Mouse (Mus musculus): ENCODE results near the gene Dhrs7. TPM values are rescaled to one million over a fixed set of nuclear protein-coding genes. Genes with fewer than 3 reads are reported as not detected.

The Dhrs7 gene
- polyA plus RNA-seq, 1 experiment from 2014 or later = 14.0 TPM

- H3K9ac ChIP-seq (ENCODE audit: low read depth, low read length) = no peak overlapping the region
- H3K27ac ChIP-seq = no peak overlapping the region
- no peaks in the 10 kb centered on the region for H3K9me3 ChIP-seq (replicated peaks; ENCODE audit: low read length)
- H3K4me2 ChIP-seq (ENCODE audit: low read length) = no peak overlapping the region
- no peaks in the 10 kb centered on the region for H3K27me3 ChIP-seq (ENCODE audit: insufficient read depth, low read length)
- WGBS = 81% methylated on average over 5 of the region's 5 CpGs
- no peak for ATAC-seq (replicated peaks; ENCODE audit: low FRiP score, low read depth)
- TF ChIP-seq CTCF (IDR thresholded peaks at IDR 0.05; ENCODE audit: low read depth) = no peak
- DNase-seq (ENCODE audit: low spot score) = no peak
- H3K4me3 ChIP-seq (replicated peaks; ENCODE audit: low read depth, low read length) = no peak overlapping the region
- no peaks in the 10 kb centered on the region for H3K4me1 ChIP-seq (replicated peaks; ENCODE audit: insufficient read depth, low read length)
- H3K36me3 ChIP-seq (ENCODE audit: insufficient read depth, low read length) = no peaks in the 10 kb centered on the region
These were observed 1.3 kb upstream of the Dhrs7 start for GRCm38 (mm10) chr12:72666015-72666414.

DNA sequence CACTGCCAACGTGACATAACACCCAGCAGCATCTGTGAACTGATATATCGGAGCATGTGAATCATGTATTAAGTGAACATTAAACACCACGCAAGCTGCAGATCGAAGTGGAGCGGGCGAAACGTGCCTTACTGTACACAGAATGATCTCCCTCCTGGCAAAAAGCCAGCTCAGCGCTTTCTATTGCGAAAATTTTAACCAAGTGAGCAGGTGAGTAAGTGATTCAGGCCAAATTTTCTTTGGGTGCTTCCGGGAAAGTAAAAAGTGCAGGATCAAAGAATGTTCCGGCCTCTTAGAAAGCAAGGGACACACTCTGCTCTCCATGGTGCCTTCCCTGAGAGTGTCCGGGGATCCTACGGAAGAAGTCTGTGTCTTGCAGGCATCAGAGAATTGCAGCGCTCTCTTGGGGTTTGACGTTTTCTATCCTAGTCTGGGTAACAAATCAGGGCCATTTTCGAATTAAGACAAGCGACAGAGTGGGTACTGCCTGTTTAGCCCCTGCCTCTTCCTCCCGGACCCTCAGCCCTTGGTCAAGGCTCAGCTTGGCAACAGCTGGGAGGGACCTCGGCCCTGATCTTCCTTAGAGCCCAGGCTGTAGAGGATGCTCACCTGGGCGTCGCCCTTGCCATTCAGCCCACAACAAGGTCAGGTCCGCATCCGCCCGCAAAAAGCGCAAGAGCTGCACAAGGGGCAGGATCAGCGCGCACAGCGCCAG lies 532 bp downstream of the Dhrs7 start:
- DNase-seq (ENCODE audit: low spot score) = peak; percentile 19
- Histone ChIP-seq H3K27me3 (ENCODE audit: insufficient read depth, low read length) (no peaks in the 10 kb centered on the region), H3K9me3 (replicated peaks; ENCODE audit: low read length) (no peaks in the 10 kb centered on the region), H3K4me3 (replicated peaks; ENCODE audit: low read depth, low read length) (peak overlapping the region; percentile 42), H3K36me3 (ENCODE audit: insufficient read depth, low read length) (no peaks in the 10 kb centered on the region), H3K27ac (peak overlapping the region; percentile 47), H3K4me2 (ENCODE audit: low read length) (peak overlapping the region; percentile 89), H3K4me1 (replicated peaks; ENCODE audit: insufficient read depth, low read length) (no peaks in the 10 kb centered on the region), H3K9ac (ENCODE audit: low read depth, low read length) (peak overlapping the region; percentile 32; the same call in 1 of the 2 replicates)
- 7% methylated on average over 28 of the region's 28 CpGs for whole genome bisulfite sequencing
- peak; percentile 25; the same call in 1 of the 2 replicates for ATAC-seq (replicated peaks; ENCODE audit: low FRiP score, low read depth)
- no peak for TF ChIP-seq CTCF (IDR thresholded peaks at IDR 0.05; ENCODE audit: low read depth)

DNA sequence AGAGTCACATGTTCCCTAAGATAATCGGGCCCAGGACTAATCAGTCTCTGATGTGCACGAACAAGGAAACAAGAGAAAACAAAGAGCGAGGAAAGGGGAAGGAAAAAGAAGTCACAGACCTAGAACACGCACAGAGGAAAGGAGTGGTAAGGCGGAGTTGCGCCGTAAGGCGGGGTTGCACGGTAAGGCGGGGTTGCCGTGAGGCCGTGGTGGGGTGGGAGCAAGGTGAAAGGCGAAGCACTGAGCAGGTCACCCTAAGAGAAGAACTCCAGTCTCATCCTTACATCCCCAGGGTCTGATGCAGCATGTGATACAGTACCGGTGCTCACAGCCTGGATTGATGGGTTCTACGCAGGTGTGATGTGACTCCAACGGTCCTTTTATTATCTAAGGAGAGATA lies 8.9 kb downstream of the Dhrs7 start:
- Histone ChIP-seq H3K4me2 (ENCODE audit: low read length) (no peak overlapping the region), H3K36me3 (ENCODE audit: insufficient read depth, low read length) (no peaks in the 10 kb centered on the region), H3K4me3 (replicated peaks; ENCODE audit: low read depth, low read length) (no peak overlapping the region), H3K27me3 (ENCODE audit: insufficient read depth, low read length) (no peaks in the 10 kb centered on the region), H3K9ac (ENCODE audit: low read depth, low read length) (no peak overlapping the region), H3K27ac (no peak overlapping the region), H3K4me1 (replicated peaks; ENCODE audit: insufficient read depth, low read length) (no peaks in the 10 kb centered on the region), H3K9me3 (replicated peaks; ENCODE audit: low read length) (no peaks in the 10 kb centered on the region)
- no peak for ATAC-seq (replicated peaks; ENCODE audit: low FRiP score, low read depth)
- no peak for DNase-seq (ENCODE audit: low spot score)
- no peak for TF ChIP-seq CTCF (IDR thresholded peaks at IDR 0.05; ENCODE audit: low read depth)
- WGBS = 91% methylated on average over 16 of the region's 16 CpGs

DNA sequence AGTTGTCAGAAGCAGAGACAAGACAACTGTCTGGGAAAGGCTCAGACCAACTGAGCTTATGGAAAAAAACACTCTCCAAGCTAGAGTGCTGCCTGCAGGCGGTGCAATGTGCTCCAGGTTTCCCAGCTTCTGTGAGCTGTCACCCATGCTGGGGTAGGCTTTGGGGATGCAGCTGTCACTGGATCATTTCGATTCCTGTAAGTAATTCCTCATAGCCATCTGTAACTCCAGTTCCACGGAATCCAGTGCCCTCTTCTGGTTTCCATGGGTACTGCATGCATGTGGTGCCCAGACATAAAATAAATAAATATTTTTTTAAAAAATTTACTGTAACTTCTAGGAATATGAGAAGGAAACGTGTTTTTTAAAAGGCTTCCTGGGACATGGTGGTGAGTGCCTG lies 10.0 kb downstream of the Dhrs7 start:
- 17% methylated on average over 4 of the region's 4 CpGs for WGBS
- peak; percentile 62 for DNase-seq (ENCODE audit: low spot score)
- Histone ChIP-seq H3K36me3 (ENCODE audit: insufficient read depth, low read length) (no peaks in the 10 kb centered on the region), H3K27ac (no peak overlapping the region), H3K9ac (ENCODE audit: low read depth, low read length) (no peak overlapping the region), H3K9me3 (replicated peaks; ENCODE audit: low read length) (no peaks in the 10 kb centered on the region), H3K4me1 (replicated peaks; ENCODE audit: insufficient read depth, low read length) (no peaks in the 10 kb centered on the region), H3K4me2 (ENCODE audit: low read length) (no peak overlapping the region), H3K4me3 (replicated peaks; ENCODE audit: low read depth, low read length) (no peak overlapping the region), H3K27me3 (ENCODE audit: insufficient read depth, low read length) (no peaks in the 10 kb centered on the region)
- peak; percentile 80 for TF ChIP-seq CTCF (IDR thresholded peaks at IDR 0.05; ENCODE audit: low read depth)
- no peak for ATAC-seq (replicated peaks; ENCODE audit: low FRiP score, low read depth)

DNA sequence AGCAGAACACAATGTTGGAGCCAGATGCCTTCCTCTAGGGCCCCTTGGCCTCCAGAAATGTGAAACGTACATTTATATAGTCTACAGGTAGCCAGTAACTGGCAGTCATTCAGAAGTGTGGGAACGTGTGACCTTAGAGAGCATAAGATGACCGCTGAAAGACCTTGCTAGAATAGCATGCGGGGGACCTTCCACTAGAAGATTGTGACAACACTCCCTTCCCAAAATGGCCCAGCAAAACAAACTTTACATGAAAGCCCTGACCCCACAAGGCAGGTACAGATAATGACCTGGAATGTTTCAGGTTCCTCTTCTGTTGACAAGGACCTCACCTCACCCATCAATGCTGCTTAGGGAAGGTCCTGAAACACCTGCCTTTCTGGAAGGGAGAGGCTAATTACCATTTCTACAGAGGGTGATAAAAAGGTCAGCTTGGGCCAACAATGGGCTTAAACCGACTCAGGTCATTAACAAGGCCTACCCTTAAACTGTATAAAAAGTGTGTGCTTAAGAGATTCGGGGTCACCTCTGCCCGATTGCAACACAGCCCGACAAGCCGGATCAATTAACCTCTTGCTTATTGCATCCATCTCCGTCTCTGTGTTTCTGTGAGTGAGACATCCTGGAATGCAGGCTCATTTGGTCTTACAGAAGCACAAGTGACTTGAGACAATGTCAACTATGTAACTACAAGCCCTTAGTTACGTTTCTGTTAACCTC lies 14.9 kb downstream of the Dhrs7 start, which contains the start of gene Gm4756:
TSS of gene Gm4756 (minus strand) at position 51 of the 720 bp plus-strand sequence.
- Histone ChIP-seq H3K9ac (ENCODE audit: low read depth, low read length) (no peak within 1 kb of the TSS), H3K4me1 (replicated peaks; ENCODE audit: insufficient read depth, low read length) (no peaks in the 10 kb centered on the region), H3K27ac (no peak within 1 kb of the TSS), H3K27me3 (ENCODE audit: insufficient read depth, low read length) (no peaks in the 10 kb centered on the region), H3K4me2 (ENCODE audit: low read length) (no peak within 1 kb of the TSS), H3K4me3 (replicated peaks; ENCODE audit: low read depth, low read length) (no peak within 1 kb of the TSS), H3K9me3 (replicated peaks; ENCODE audit: low read length) (no peaks in the 10 kb centered on the region), H3K36me3 (ENCODE audit: insufficient read depth, low read length) (no peaks in the 10 kb centered on the region)
- DNase-seq (ENCODE audit: low spot score) = no peak
- TF ChIP-seq CTCF (IDR thresholded peaks at IDR 0.05; ENCODE audit: low read depth) = no peak
- no peak for ATAC-seq (replicated peaks; ENCODE audit: low FRiP score, low read depth)
- WGBS = 78% methylated on average over 11 of the region's 11 CpGs

DNA sequence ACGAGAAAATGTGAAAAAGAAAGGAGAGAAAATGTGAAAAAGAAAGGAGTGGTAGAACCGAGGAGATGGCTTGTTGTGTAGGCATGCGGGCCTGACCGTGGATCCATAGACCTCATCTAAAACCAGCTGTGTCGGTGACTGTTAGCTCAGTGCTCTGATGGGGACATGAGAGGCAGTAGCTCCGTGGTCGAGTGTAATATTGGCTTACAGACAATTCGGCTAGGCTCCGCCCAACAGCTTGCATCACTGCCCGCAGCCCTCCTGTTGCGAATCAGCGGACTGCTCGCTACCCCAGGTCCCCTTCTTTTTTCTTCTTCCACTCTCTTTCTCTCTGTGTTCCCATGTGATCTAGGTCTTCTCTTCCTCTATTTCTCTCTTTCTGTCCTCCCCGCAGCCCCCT lies 15.8 kb downstream of the Dhrs7 start:
- H3K27me3 ChIP-seq (ENCODE audit: insufficient read depth, low read length) = no peaks in the 10 kb centered on the region
- no peak overlapping the region for H3K4me2 ChIP-seq (ENCODE audit: low read length)
- no peak overlapping the region for H3K27ac ChIP-seq
- WGBS = 93% methylated on average over 14 of the region's 14 CpGs
- no peak for TF ChIP-seq CTCF (IDR thresholded peaks at IDR 0.05; ENCODE audit: low read depth)
- DNase-seq (ENCODE audit: low spot score) (no peak), ATAC-seq (replicated peaks; ENCODE audit: low FRiP score, low read depth) (no peak)
- H3K4me1 ChIP-seq (replicated peaks; ENCODE audit: insufficient read depth, low read length) = no peaks in the 10 kb centered on the region
- no peak overlapping the region for H3K9ac ChIP-seq (ENCODE audit: low read depth, low read length)
- H3K9me3 ChIP-seq (replicated peaks; ENCODE audit: low read length) = no peaks in the 10 kb centered on the region
- H3K36me3 ChIP-seq (ENCODE audit: insufficient read depth, low read length) = no peaks in the 10 kb centered on the region
- no peak overlapping the region for H3K4me3 ChIP-seq (replicated peaks; ENCODE audit: low read depth, low read length)
